Mouse (Mus musculus) spleen, adult 2 months (tissue): ENCODE measurements around the gene Jakmip3. TPM values are rescaled to one million over a fixed set of nuclear protein-coding genes. Genes with fewer than 3 reads are reported as not detected.

Experiments
- DNase-seq, 2 experiments: peaks; one replicate each; pipeline versions ENCODE4 v3.0.0 to v3.0.0-alpha.2; 2012 to 2021; ENCODE audit warnings: low spot score in 2 of 2, low read depth in 1 of 2
- H3K27ac ChIP-seq: fragments of 200-500 bp; 2 replicates; pipeline ENCODE4 v1.5.1; 2012; ENCODE audit warnings: low read length, inconsistent platforms; ENCODE audit not compliant: insufficient read depth
- H3K27me3 ChIP-seq: fragments of 200-500 bp; 2 replicates; pipeline ENCODE4 v1.6.1; 2012; ENCODE audit warnings: mild to moderate bottlenecking, moderate library complexity, low read length, inconsistent platforms; ENCODE audit not compliant: control insufficient read depth, insufficient read depth
- H3K36me3 ChIP-seq: fragments of 200-500 bp; 2 replicates; pipeline ENCODE4 v1.6.1; 2012; ENCODE audit warnings: mild to moderate bottlenecking, low read length, inconsistent platforms; ENCODE audit not compliant: control insufficient read depth, insufficient read depth
- H3K4me1 ChIP-seq: fragments of 200-500 bp; 2 replicates; pipeline ENCODE4 v1.6.1; 2011; ENCODE audit warnings: inconsistent platforms; ENCODE audit not compliant: control insufficient read depth, insufficient read depth, insufficient read length
- H3K4me3 ChIP-seq: fragments of 200-500 bp; 2 replicates; pipeline ENCODE4 v1.5.1; 2011; ENCODE audit warnings: mild to moderate bottlenecking, inconsistent platforms; ENCODE audit not compliant: insufficient read depth, insufficient read length; ENCODE audit errors: extremely low read depth
- CTCF ChIP-seq: fragments of 200-500 bp; IDR thresholded peaks from 2 replicates; pipeline ENCODE4 v1.5.1; 2011; ENCODE audit warnings: mild to moderate bottlenecking, inconsistent platforms; ENCODE audit not compliant: insufficient read depth, insufficient read length, insufficient replicate concordance; ENCODE audit errors: extremely low read depth
- POLR2A ChIP-seq: fragments of 200-500 bp; IDR thresholded peaks from 2 replicates; pipeline ENCODE4 v1.6.1; 2011; ENCODE audit warnings: low read depth, low read length, inconsistent platforms
- WGBS: fragments of 180-500 bp; shearing (Covaris S2); methylation state at CpG from one replicate; pipeline ENCODE4 v1.1.7; 2018; 5-methylcytosine and 5-hydroxymethylcytosine counted together
- polyA plus RNA-seq: library from polyadenylated mRNA; depleted of rRNA; stranded (reverse); fragments of >200 nt; gene quantifications from 2 replicates; pipeline ENCODE4 v1.2.3, GENCODE M21; 2012

Gene Jakmip3
- polyA plus RNA-seq, 1 experiment = 0.37 TPM

DNA sequence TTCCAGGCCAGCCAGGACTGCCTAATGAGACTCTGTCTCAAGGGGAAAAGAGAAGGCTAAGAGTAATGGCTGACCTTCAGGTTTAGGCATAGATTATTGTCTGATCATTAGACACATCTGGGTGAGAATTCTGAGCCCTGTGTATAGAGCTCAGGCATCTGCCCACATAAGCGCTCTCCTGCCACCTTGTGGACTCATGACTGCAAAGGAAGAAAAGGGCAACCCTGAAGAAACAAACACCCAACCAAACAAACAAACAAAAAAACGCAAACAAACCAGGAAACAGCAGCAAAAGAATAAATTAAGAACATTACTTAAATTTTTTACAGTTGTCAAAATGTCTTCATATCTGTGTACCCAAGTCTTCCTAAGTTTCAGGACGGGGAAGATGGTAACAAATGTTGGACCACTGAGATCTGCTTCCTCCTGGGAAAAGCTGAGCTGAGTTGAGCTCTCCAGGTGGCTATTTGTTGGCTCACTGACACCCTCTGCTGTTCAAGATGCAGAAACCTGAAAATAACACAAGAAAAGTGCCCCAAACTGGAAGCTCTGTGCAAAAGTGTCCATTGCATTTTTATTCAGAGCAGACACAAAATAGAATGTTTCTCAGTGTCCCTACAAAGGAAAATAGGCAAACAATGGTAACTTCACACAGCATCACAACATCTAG, 16.6 kb upstream of the Jakmip3 start:
- Histone ChIP-seq H3K27ac (no peak overlapping the region), H3K27me3 (no peaks in the 10 kb centered on the region; the same call in 1 of the 2 replicates), H3K4me1 (peaks cover 4% of the 10 kb centered on the region; the same call in 1 of the 2 replicates), H3K4me3 (no peak overlapping the region), H3K36me3 (no peaks in the 10 kb centered on the region)
- TF ChIP-seq POLR2A (no peak), CTCF (peak; percentile 22; the same call in 1 of the 2 replicates)
- 21% methylated on average over 3 of the region's 3 CpGs for WGBS
- DNase-seq = no peak

DNA sequence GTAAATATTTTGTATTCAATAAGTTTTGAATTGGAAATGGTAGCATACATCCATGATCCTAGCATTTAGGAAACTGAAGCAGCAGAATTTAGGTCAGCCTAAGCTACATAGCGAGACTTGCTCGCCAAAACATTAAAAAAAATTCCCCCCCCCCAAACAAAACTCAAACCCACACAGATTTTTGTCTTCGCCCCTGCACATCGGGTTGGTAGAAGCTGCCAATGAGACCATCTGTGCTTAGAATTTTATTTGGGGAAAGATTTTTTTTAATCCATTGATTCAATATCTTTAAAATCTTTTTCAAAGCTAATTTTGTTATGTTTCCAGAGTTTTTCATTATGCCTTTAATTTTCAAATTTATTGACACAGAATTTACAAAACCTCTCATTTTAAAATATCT, 12.1 kb upstream of the Jakmip3 start:
- Histone ChIP-seq H3K27ac (no peak overlapping the region), H3K4me3 (no peak overlapping the region), H3K4me1 (no peaks in the 10 kb centered on the region), H3K27me3 (no peaks in the 10 kb centered on the region), H3K36me3 (no peaks in the 10 kb centered on the region)
- DNase-seq = no peak
- TF ChIP-seq POLR2A (no peak), CTCF (no peak)
- 91% methylated on average over 4 of the region's 4 CpGs for WGBS

- WGBS = 85% methylated on average over 3 of the region's 3 CpGs
- Histone ChIP-seq H3K27ac (no peak overlapping the region), H3K4me1 (no peaks in the 10 kb centered on the region), H3K4me3 (no peak overlapping the region), H3K36me3 (no peaks in the 10 kb centered on the region), H3K27me3 (no peaks in the 10 kb centered on the region)
- no peak for DNase-seq
- TF ChIP-seq CTCF (no peak), POLR2A (no peak)
Observed at GRCm38 (mm10) chr7:138934523-138934922, 6.0 kb upstream of the Jakmip3 start.

- TF ChIP-seq POLR2A = no peak
- no peak for TF ChIP-seq CTCF
- no peaks in the 10 kb centered on the region for H3K36me3 ChIP-seq
- H3K4me3 ChIP-seq = no peak overlapping the region
- H3K27ac ChIP-seq = no peak overlapping the region
- peaks cover 8% of the 10 kb centered on the region; the same call in 1 of the 2 replicates for H3K27me3 ChIP-seq
- no peak for DNase-seq
- 75% methylated on average over 7 of the region's 7 CpGs for WGBS
- H3K4me1 ChIP-seq = no peaks in the 10 kb centered on the region
Observed at GRCm38 (mm10) chr7:138938991-138939390, 1.5 kb upstream of the Jakmip3 start.

- no peak overlapping the region for H3K4me3 ChIP-seq
- DNase-seq = no peak
- H3K36me3 ChIP-seq = no peaks in the 10 kb centered on the region
- TF ChIP-seq CTCF (no peak), POLR2A (no peak)
- H3K27me3 ChIP-seq = peaks cover 8% of the 10 kb centered on the region; the same call in 1 of the 2 replicates
- WGBS = 3% methylated on average over 17 of the region's 17 CpGs
- H3K27ac ChIP-seq = no peak overlapping the region
- H3K4me1 ChIP-seq = no peaks in the 10 kb centered on the region
Observed at GRCm38 (mm10) chr7:138940256-138940611, 296 bp upstream of the Jakmip3 start.

GRCm38 (mm10) chr7:138941571-138941970, 1.0 kb downstream of the Jakmip3 start:
- DNase-seq = no peak
- no peak for TF ChIP-seq POLR2A
- no peak for TF ChIP-seq CTCF
- Histone ChIP-seq H3K36me3 (no peaks in the 10 kb centered on the region), H3K4me1 (no peaks in the 10 kb centered on the region), H3K4me3 (no peak overlapping the region), H3K27me3 (peaks cover 8% of the 10 kb centered on the region; the same call in 1 of the 2 replicates), H3K27ac (no peak overlapping the region)
- WGBS = 37% methylated on average over 5 of the region's 5 CpGs

DNA sequence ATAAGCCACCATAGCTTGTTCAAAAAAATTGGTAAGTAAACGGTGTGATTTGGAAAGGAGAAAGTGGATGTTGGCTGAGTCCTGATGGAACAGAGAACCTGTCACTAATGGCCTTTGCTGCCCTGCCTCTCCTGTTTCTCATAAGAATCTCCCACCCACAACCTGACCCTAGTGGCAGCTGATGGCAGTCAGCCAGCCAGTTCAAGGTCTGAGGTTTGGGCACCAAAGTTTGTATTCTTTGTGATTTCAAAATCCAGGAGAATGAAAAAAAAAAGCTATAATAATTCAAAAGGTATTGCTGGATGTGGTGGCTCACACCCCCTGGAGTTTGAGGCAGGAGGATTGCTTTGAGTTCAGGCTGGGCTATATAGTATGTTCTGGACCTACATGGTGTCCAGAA, 1.8 kb downstream of the Jakmip3 start:
- H3K4me3 ChIP-seq = no peak overlapping the region
- TF ChIP-seq POLR2A = no peak
- H3K27me3 ChIP-seq = peaks cover 8% of the 10 kb centered on the region; the same call in 1 of the 2 replicates
- DNase-seq = no peak
- H3K4me1 ChIP-seq = no peaks in the 10 kb centered on the region
- no peak overlapping the region for H3K27ac ChIP-seq
- no peaks in the 10 kb centered on the region for H3K36me3 ChIP-seq
- 87% methylated on average over 1 of the region's 1 CpGs for WGBS
